Mouse (Mus musculus) thymus, adult 2 months (tissue): ENCODE measurements around the gene Fggy. TPM values are rescaled to one million over a fixed set of nuclear protein-coding genes. Genes with fewer than 3 reads are reported as not detected.

Experiments
- DNase-seq: peaks from one replicate; pipeline ENCODE4 v3.0.0; 2021
- H3K27ac ChIP-seq: fragments of 200-500 bp; 2 replicates; pipeline ENCODE4 v1.5.1; 2012; ENCODE audit warnings: low read length, control low read depth; ENCODE audit not compliant: control insufficient read depth, insufficient read depth
- H3K27me3 ChIP-seq: fragments of 200-500 bp; 2 replicates; pipeline ENCODE4 v1.6.1; 2012; ENCODE audit warnings: mild to moderate bottlenecking, low read length, moderate library complexity, mixed read lengths; ENCODE audit not compliant: control insufficient read depth, insufficient read depth
- H3K36me3 ChIP-seq: fragments of 200-500 bp; 2 replicates; pipeline ENCODE4 v1.6.1; 2012; ENCODE audit warnings: mild to moderate bottlenecking, low read length, moderate library complexity; ENCODE audit not compliant: control insufficient read depth, insufficient read depth
- H3K4me1 ChIP-seq: fragments of 200-500 bp; replicated peaks from 2 replicates; pipeline ENCODE4 v1.6.1; 2012; ENCODE audit warnings: low read length; ENCODE audit not compliant: control insufficient read depth, insufficient read depth
- H3K4me3 ChIP-seq: fragments of 200-500 bp; 2 replicates; pipeline ENCODE4 v1.5.1; 2012; ENCODE audit warnings: mild to moderate bottlenecking, low read length, control low read depth, moderate library complexity; ENCODE audit not compliant: control insufficient read depth, insufficient read depth
- CTCF ChIP-seq: fragments of 200-500 bp; IDR thresholded peaks from 2 replicates; pipeline ENCODE4 v1.5.1; 2012; ENCODE audit warnings: mild to moderate bottlenecking, control low read depth, low read length, moderate library complexity, borderline replicate concordance; ENCODE audit not compliant: control insufficient read depth, poor library complexity, insufficient read depth; ENCODE audit errors: extremely low read depth
- POLR2A ChIP-seq: fragments of 200-500 bp; IDR thresholded peaks from 2 replicates; pipeline ENCODE4 v1.6.1; 2012; ENCODE audit warnings: mild to moderate bottlenecking, low read length, control low read depth, moderate library complexity; ENCODE audit not compliant: control insufficient read depth, poor library complexity, insufficient read depth; ENCODE audit errors: extremely low read depth
- WGBS: fragments of 180-500 bp; shearing (Covaris S2); methylation state at CpG from one replicate; pipeline ENCODE4 v1.1.7; 2018; 5-methylcytosine and 5-hydroxymethylcytosine counted together
- polyA plus RNA-seq: library from polyadenylated mRNA; depleted of rRNA; stranded (reverse); fragments of >200 nt; gene quantifications from 2 replicates; pipeline ENCODE4 v1.2.3, GENCODE M21; 2012

Gene Fggy
- polyA plus RNA-seq, 1 experiment, result 4.4 TPM

GRCm38 (mm10) chr4:95862781-95863499, 305.6 kb downstream of the Fggy start:
- DNase-seq, result no peak
- Histone ChIP-seq H3K27ac (no peak overlapping the region), H3K4me1 (no peaks in the 10 kb centered on the region), H3K4me3 (no peak overlapping the region), H3K27me3 (no peaks in the 10 kb centered on the region), H3K36me3 (no peaks in the 10 kb centered on the region)
- WGBS, result 80% methylated on average over 6 of the region's 6 CpGs
- TF ChIP-seq POLR2A, result no peak
- TF ChIP-seq CTCF, result no peak

- Histone ChIP-seq H3K36me3 (no peaks in the 10 kb centered on the region), H3K27me3 (no peaks in the 10 kb centered on the region), H3K27ac (no peak overlapping the region), H3K4me1 (no peaks in the 10 kb centered on the region), H3K4me3 (no peak overlapping the region)
- no peak for DNase-seq
- WGBS, result 91% methylated on average over 3 of the region's 3 CpGs
- no peak for TF ChIP-seq CTCF
- TF ChIP-seq POLR2A, result no peak
These were observed 306.1 kb downstream of the Fggy start for GRCm38 (mm10) chr4:95863500-95863803.

DNA sequence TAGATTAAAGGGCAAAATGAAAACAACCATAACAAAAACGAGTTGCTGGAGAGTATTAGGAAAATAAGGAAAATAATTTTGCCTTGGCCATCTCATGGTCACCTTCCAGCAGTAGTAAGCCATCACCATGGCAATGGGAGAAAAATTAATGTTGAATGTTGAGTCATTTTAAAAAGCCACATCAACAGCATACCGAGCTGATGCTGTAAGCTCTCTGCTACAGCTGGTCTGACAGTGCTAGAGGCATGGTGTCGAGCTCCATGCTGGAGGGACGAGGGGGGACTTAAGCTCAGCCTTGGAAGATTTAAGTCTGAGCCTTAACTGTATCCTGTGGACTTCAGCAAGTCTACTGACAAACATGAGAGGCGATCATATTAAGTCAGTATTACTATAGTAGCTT, 307.9 kb downstream of the Fggy start:
- DNase-seq, result no peak
- no peaks in the 10 kb centered on the region for H3K4me1 ChIP-seq
- H3K27ac ChIP-seq, result no peak overlapping the region
- H3K36me3 ChIP-seq, result no peaks in the 10 kb centered on the region
- TF ChIP-seq POLR2A (no peak), CTCF (no peak)
- 90% methylated on average over 5 of the region's 5 CpGs for WGBS
- H3K4me3 ChIP-seq, result no peak overlapping the region
- H3K27me3 ChIP-seq, result no peaks in the 10 kb centered on the region

GRCm38 (mm10) chr4:95865882-95866281, 308.6 kb downstream of the Fggy start:
- H3K36me3 ChIP-seq, result no peaks in the 10 kb centered on the region
- H3K27me3 ChIP-seq, result no peaks in the 10 kb centered on the region
- H3K4me3 ChIP-seq, result no peak overlapping the region
- no peak for DNase-seq
- H3K4me1 ChIP-seq, result no peaks in the 10 kb centered on the region
- 91% methylated on average over 3 of the region's 3 CpGs for WGBS
- H3K27ac ChIP-seq, result no peak overlapping the region
- TF ChIP-seq POLR2A, result no peak
- TF ChIP-seq CTCF, result no peak

GRCm38 (mm10) chr4:95867103-95867502, 309.8 kb downstream of the Fggy start:
- Histone ChIP-seq H3K27me3 (no peaks in the 10 kb centered on the region), H3K36me3 (no peaks in the 10 kb centered on the region), H3K4me3 (no peak overlapping the region), H3K27ac (no peak overlapping the region), H3K4me1 (no peaks in the 10 kb centered on the region)
- 78% methylated on average over 3 of the region's 3 CpGs for WGBS
- TF ChIP-seq POLR2A (no peak), CTCF (no peak)
- no peak for DNase-seq

DNA sequence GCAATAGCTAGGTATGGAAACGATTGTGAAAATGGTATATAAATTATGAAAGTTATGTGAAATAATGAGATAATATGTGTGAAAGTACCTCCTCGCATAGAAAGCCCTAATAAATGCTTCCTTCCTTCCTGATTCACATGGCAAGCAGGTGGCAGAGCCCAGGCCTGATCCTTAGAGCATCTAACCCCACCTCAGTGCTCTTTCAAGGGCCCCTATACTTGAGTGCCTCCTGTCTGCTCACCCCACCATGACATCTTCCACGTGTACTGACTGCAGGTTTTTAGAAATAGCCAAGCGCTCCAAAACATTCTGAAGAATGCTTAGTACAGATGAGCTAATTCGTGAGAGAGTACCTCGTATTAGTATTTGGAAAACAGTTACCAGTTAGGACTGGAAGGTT, 311.0 kb downstream of the Fggy start:
- TF ChIP-seq POLR2A (no peak), CTCF (no peak)
- Histone ChIP-seq H3K4me3 (no peak overlapping the region), H3K27ac (no peak overlapping the region), H3K36me3 (no peaks in the 10 kb centered on the region), H3K27me3 (no peaks in the 10 kb centered on the region), H3K4me1 (no peaks in the 10 kb centered on the region)
- no peak for DNase-seq
- WGBS, result 70% methylated on average over 6 of the region's 6 CpGs
